Mouse (Mus musculus) bone marrow, adult 2 months (tissue): Measurements from ENCODE around the gene Gm20390. TPM values are rescaled to one million over a fixed set of nuclear protein-coding genes. Genes with fewer than 3 reads are reported as not detected.

Source experiments
- H3K27ac ChIP-seq: fragments of 200-500 bp; 2 replicates; pipeline ENCODE4 v1.5.1; 2012; ENCODE audit warnings: low read depth, mild to moderate bottlenecking, control low read depth, inconsistent platforms, low read length; ENCODE audit not compliant: control insufficient read depth, poor library complexity, insufficient read depth
- H3K4me1 ChIP-seq: fragments of 200-500 bp; 2 replicates; pipeline ENCODE4 v1.6.1; 2011; ENCODE audit warnings: low read length; ENCODE audit not compliant: control insufficient read depth, insufficient read depth
- H3K4me3 ChIP-seq: fragments of 200-500 bp; replicated peaks from 2 replicates; pipeline ENCODE3; 2011; ENCODE audit warnings: mild to moderate bottlenecking, low read depth, low read length, control low read depth; ENCODE audit not compliant: control insufficient read depth
- CTCF ChIP-seq: fragments of 200-500 bp; IDR thresholded peaks from 2 replicates; pipeline ENCODE4 v1.5.1; 2011; ENCODE audit warnings: low read length, control low read depth; ENCODE audit not compliant: control insufficient read depth, insufficient read depth
- POLR2A ChIP-seq: fragments of 200-500 bp; IDR thresholded peaks from 2 replicates; pipeline ENCODE4 v1.6.1; 2011; ENCODE audit warnings: low read depth, mild to moderate bottlenecking, control low read depth, low read length, borderline replicate concordance; ENCODE audit not compliant: control insufficient read depth
- WGBS: fragments of 180-500 bp; shearing (Covaris S2); methylation state at CpG from one replicate; pipeline ENCODE4 v1.1.7; 2018; 5-methylcytosine and 5-hydroxymethylcytosine counted together
- polyA plus RNA-seq: library from polyadenylated mRNA; stranded (reverse); fragments of >200 nt; gene quantifications from 2 replicates; pipeline ENCODE4 v1.2.4, GENCODE M21; 2011; ENCODE audit warnings: low replicate concordance; ENCODE audit not compliant: missing spikeins, insufficient read depth, insufficient read length

Gm20390 gene
- polyA plus RNA-seq = 4.4 and 29.3 TPM in 2 replicates

DNA sequence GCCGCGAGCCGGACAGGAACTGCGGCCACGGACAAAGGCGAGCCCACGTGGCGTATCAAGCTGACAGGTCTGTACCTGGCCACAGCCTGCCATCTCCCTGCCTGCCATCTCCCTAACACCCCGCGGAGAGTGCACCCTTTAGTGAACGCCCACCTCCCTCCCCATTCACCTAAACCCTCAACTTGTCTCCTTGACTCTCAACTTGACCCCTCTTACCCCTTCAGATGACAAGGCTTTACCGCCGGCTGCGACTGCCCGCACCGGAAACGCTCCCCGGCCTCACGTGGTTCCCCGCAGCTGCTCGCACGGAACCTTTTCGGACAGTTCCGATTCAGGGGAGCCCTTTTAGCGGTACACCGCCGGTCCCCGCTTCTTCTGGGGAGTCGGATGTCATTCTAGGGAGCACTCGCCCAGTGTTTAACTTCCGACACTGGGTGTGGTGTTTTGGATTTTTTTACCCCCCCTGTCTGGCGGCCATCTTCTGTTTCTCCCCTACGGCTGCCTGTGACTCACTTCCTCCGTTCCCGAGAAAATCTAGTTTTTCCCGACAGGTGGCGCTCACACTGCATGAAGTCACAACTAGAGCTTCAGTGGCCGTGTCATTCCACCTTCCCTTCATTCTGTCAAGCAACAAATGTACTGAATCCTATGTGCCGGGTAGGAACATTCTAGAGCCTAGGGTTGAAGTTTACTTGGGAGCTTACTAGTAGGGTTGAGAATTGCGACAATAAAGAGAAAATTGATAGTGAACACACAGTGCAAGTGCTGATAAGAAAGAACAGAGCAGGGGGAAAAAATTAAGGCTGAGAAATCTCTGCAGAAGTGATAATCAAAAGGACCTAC lies at the start of gene Gm20390, which contains the start of gene Nme1:
Gene Gm20390, minus strand, starts transcription at position 289 of the 843 bp plus-strand sequence.
Gene Nme1, minus strand, starts transcription at position 517 of the 843 bp plus-strand sequence.
- Histone ChIP-seq H3K27ac (peak within 1 kb of the TSS; percentile 65), H3K4me1 (no peaks in the 10 kb centered on the region; the same call in 1 of the 2 replicates), H3K4me3 (peak within 1 kb of the TSS; percentile 95)
- WGBS = under 1% methylated on average over 40 of the region's 40 CpGs
- TF ChIP-seq CTCF (peak; percentile 89), POLR2A (peak; percentile 77)

DNA sequence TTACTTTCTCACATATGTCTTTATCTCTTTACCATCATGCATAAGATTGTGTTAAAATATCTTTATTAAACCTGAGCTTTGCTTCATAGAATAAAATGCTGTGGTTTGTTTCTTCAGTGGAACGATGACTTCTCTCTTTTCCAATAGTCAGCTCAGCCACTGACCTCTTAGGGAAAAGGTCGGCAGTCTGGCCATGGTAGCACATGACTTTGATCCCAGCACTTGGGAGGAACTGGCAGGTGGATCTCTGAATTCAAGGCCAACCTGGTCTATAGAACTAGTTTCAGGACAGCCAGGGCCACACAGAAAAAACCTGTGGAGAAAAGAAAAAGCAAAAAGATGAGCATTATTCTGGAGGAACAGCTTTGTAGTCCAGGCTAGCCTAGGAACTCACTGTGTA lies 35.3 kb upstream of the Gm20390 start:
- H3K4me3 ChIP-seq = no peak overlapping the region
- TF ChIP-seq POLR2A = no peak
- TF ChIP-seq CTCF = no peak
- no peak overlapping the region for H3K27ac ChIP-seq
- WGBS = 73% methylated on average over 2 of the region's 2 CpGs
- no peaks in the 10 kb centered on the region for H3K4me1 ChIP-seq

DNA sequence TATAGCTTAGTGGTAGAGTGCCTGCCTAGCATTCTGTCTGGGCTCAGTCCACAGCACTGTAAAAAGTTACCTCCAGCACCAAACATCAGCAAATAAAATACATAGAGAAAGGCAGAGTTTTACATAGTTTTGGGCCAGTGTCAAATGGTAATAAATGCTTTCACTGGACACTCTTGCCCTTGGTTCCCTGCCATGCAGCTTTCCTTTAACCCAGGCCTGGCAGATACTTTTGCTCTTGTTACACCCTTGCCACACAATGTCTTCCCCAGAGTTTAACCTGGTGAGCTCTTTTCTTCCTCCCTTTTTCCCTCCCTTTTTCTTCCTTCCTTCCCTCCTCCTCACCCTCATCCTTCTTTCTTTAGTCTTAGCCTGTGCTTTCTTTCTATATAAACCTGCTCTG lies 31.2 kb upstream of the Gm20390 start:
- Histone ChIP-seq H3K4me1 (peaks cover 2% of the 10 kb centered on the region; the same call in 1 of the 2 replicates), H3K27ac (no peak overlapping the region), H3K4me3 (no peak overlapping the region)
- TF ChIP-seq POLR2A (no peak), CTCF (no peak)

DNA sequence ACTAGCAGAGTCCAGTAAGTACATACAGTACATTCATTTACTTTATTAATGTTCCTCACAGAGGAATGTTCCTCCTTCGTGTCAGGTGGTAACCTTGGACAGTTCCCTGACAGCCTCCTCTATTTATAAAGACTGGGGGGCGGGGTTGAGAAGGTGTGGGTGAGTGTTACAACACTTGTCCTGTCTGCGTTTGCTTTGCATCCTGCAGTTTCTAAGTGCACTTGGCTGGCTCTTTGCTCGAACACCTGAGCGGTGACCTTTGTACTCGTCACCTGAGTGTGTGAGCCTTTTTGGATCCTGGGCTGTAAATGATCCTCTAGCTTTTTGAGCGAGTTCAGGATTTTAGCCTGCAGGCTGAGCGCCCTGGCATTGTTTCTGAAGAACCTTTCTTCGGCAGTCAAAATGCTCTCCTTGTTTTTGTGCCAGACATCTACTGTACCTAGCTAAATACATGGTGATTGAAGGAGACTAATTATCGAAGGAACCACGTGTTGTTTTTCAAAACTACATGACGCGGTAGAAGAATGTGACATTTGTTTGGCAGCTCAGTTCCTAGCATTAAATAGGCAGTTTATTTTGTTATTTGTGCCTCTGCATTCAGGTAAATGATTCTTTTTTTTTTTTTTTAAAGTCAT lies 29.2 kb upstream of the Gm20390 start:
- peaks cover 2% of the 10 kb centered on the region; the same call in 1 of the 2 replicates for H3K4me1 ChIP-seq
- WGBS = 36% methylated on average over 13 of the region's 13 CpGs
- H3K27ac ChIP-seq = no peak overlapping the region
- peak overlapping the region; percentile 38 for H3K4me3 ChIP-seq
- no peak for TF ChIP-seq CTCF
- no peak for TF ChIP-seq POLR2A

DNA sequence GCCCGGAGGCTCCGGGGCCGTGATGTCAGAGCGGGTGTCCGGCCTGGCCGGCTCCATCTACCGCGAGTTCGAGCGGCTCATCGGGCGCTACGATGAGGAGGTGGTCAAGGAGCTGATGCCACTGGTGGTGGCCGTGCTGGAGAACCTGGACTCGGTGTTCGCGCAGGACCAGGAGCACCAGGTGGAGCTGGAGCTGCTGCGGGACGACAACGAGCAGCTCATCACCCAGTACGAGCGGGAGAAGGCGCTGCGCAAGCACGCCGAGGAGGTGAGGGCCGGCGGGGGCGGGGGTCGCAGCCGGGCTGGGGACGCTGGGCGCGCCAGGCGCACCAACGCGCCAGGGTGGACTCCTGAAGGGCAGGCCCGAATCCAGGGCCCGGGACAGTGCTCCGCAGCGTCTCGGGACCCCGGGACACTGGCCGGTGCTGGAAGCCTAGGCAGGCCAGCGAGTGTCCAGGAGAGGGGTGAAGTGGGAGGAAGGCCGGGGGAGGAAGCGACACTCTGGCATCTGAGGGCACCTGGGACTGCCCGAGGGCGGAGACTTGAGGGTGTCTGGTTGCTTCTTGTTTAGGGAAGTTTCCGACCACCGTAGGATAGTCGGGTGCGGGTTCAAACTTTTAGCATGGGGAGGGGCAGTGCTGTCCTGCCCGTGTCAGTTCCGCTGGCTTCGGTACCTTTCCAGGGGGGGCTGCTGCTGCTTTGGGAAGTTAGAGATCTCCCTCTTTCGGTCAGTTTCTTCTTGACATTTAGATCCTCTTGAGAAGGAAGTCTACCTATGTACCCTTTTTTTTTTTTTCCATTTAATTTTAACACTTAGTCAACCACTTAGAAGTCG lies 28.4 kb upstream of the Gm20390 start:
- Histone ChIP-seq H3K4me1 (peaks cover 2% of the 10 kb centered on the region; the same call in 1 of the 2 replicates), H3K27ac (peak overlapping the region; percentile 99), H3K4me3 (peak overlapping the region; percentile 94)
- peak; percentile 42; the same call in 1 of the 2 replicates for TF ChIP-seq POLR2A
- TF ChIP-seq CTCF = no peak
- WGBS = under 1% methylated on average over 58 of the region's 58 CpGs

DNA sequence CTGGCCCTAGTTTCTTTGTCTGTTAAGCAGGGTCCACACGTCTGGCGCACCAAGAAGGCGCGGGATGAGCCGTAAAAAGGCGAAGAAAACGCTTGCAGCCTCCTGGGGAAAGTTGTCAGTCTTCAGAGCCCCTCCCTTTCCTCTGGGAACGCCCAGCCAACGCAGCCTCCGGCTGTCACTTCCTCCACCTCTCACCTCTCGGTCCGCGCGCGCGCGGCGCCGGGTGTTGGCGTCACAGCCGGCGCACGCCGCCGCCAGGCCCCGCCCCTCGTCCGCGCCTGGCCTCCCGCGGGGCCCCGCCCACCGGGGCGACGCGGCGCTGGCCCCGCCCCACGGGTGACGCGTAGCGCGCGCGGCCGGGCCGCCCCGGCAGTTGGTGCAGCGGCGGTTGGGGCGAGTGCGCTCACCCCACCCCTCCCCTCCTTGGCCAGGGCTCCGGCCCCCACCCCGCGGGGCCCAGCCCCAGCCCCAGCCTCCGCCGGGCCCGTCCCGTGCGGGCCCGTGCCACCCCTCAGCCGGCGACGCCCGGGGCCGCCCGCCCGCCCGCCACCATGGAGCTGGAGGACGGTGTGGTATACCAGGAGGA lies 27.7 kb upstream of the Gm20390 start, which contains the start of gene Spag9:
Gene Spag9, plus strand, starts transcription at position 372 of the 586 bp plus-strand sequence.
- H3K4me3 ChIP-seq = peak within 1 kb of the TSS; percentile 94
- peak; percentile 83; the same call in 1 of the 2 replicates for TF ChIP-seq POLR2A
- TF ChIP-seq CTCF = no peak
- H3K4me1 ChIP-seq = peaks cover 2% of the 10 kb centered on the region; the same call in 1 of the 2 replicates
- peak within 1 kb of the TSS; percentile 99 for H3K27ac ChIP-seq
- WGBS = 4% methylated on average over 70 of the region's 70 CpGs

DNA sequence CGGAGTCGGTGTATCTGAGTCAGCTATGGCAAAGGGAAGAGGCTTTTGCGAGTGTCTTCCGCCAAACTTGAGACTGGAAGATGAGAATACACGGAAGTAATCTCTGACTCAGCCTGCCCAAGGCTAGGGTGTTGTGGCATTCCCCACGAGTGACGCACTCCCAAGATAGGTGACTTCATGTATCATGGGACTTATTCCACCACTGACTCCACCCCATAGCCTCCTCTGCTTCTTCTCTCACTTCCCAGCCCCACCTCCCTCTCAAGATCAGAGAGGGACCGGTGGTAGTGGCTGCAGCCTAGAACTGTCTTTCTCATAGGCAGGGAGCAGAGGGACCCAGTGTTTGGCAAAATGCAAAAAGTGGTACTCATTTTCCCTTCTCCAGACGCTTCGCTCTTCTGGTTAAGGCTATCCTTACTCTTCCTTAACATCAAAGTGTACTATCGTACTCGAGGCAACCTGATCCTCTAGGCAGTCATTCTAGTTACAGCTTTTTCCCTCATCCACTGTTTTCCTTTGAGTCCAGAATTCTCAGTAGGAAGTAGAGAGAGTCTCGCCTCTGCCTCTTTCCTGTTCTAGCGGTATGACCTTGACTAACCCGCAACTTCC lies 27.1 kb upstream of the Gm20390 start:
- Histone ChIP-seq H3K27ac (peak overlapping the region; percentile 99), H3K4me3 (peak overlapping the region; percentile 86), H3K4me1 (peaks cover 2% of the 10 kb centered on the region; the same call in 1 of the 2 replicates)
- TF ChIP-seq CTCF (no peak), POLR2A (no peak)
- under 1% methylated on average over 15 of the region's 15 CpGs for WGBS
